Mouse (Mus musculus) CH12.LX (cell line): ENCODE results near the gene Itga6. TPM values are rescaled to one million over a fixed set of nuclear protein-coding genes. Genes with fewer than 3 reads are reported as not detected.

ENCODE experiments used
- DNase-seq: peaks from one replicate; pipeline ENCODE4 v3.0.0-alpha.2; 2013; ENCODE audit errors: extremely low read depth
- H3K27ac ChIP-seq: 2 replicates; pipeline ENCODE4 v1.5.1; 2012; ENCODE audit warnings: low read depth, mild to moderate bottlenecking, control low read depth, moderate library complexity; ENCODE audit not compliant: insufficient read depth
- H3K27me3 ChIP-seq: replicated peaks from 2 replicates; pipeline ENCODE3; 2012; ENCODE audit warnings: inconsistent platforms
- H3K36me3 ChIP-seq, 2 experiments: replicated peaks in 1 of 2; 2 replicates each; pipeline versions ENCODE3 to v1.6.1; 2012; ENCODE audit warnings: inconsistent platforms in 1 of 2, low read length in 1 of 2, mild to moderate bottlenecking in 1 of 2, mixed read lengths in 1 of 2, moderate library complexity in 1 of 2; ENCODE audit not compliant: control insufficient read depth in 1 of 2, insufficient read depth in 1 of 2
- H3K4me1 ChIP-seq, 2 experiments: 2 replicates each; pipeline ENCODE4 v1.6.1; 2012; ENCODE audit warnings: inconsistent platforms in 1 of 2, moderate library complexity in 1 of 2; ENCODE audit not compliant: insufficient read depth in 2 of 2, control insufficient read depth in 1 of 2
- H3K4me2 ChIP-seq: 2 replicates; pipeline ENCODE4 v1.6.1; 2012; ENCODE audit warnings: low read depth, mild to moderate bottlenecking, control low read depth; ENCODE audit not compliant: poor library complexity, insufficient read depth, severe bottlenecking
- H3K4me3 ChIP-seq, 3 experiments: fragments of 150-350 bp in 1 of 3; sonication (generic) in 1 of 3; replicated peaks in 1 of 3; 2 replicates each; pipeline versions ENCODE3 to v1.5.1; 2011 to 2012; ENCODE audit warnings: low read depth in 2 of 3, low read length in 2 of 3, mild to moderate bottlenecking in 2 of 3, moderate library complexity in 2 of 3, control low read depth in 1 of 3, improper control_type of control experiment in 1 of 3, inconsistent platforms in 1 of 3, mixed read lengths in 1 of 3; ENCODE audit not compliant: poor library complexity in 1 of 3
- H3K79me2 ChIP-seq: replicated peaks from 2 replicates; pipeline ENCODE4 v1.6.1; 2012; ENCODE audit warnings: mild to moderate bottlenecking, moderate library complexity; ENCODE audit not compliant: control insufficient read depth, poor library complexity, insufficient read depth, severe bottlenecking; ENCODE audit errors: extremely low read depth
- H3K9ac ChIP-seq: 2 replicates; pipeline ENCODE4 v1.6.1; 2012; ENCODE audit warnings: low read depth, mild to moderate bottlenecking, control low read depth, moderate library complexity; ENCODE audit not compliant: insufficient read depth
- H3K9me3 ChIP-seq: replicated peaks from 2 replicates; pipeline ENCODE3; 2012; ENCODE audit warnings: low read length, inconsistent platforms, mixed read lengths
- BHLHE40 ChIP-seq: IDR thresholded peaks from 2 replicates; pipeline ENCODE4 v1.6.1; 2011; ENCODE audit warnings: mild to moderate bottlenecking, low read depth, low read length, improper control_type of control experiment
- CHD1 ChIP-seq: IDR thresholded peaks from 2 replicates; pipeline ENCODE4 v1.6.1; 2012; ENCODE audit warnings: low read depth, low read length, improper control_type of control experiment, inconsistent platforms
- CTCF ChIP-seq, 2 experiments: IDR thresholded peaks in 1 of 2; conservative IDR thresholded peaks in 1 of 2; 2 replicates each; pipeline ENCODE4 v1.5.1; 2011 to 2012; ENCODE audit warnings: low read depth in 2 of 2, low read length in 2 of 2, improper control_type of control experiment in 1 of 2, inconsistent platforms in 1 of 2, mild to moderate bottlenecking in 1 of 2, moderate library complexity in 1 of 2
- E2F4 ChIP-seq: IDR thresholded peaks from 2 replicates; pipeline ENCODE4 v1.6.1; 2011; ENCODE audit warnings: low read depth, low read length, improper control_type of control experiment; ENCODE audit not compliant: insufficient replicate concordance
- ELF1 ChIP-seq: IDR thresholded peaks from 2 replicates; pipeline ENCODE4 v1.6.1; 2014; ENCODE audit warnings: low read depth, mild to moderate bottlenecking, inconsistent platforms, low read length, improper control_type of control experiment
- ETS1 ChIP-seq: conservative IDR thresholded peaks from 2 replicates; pipeline ENCODE4 v1.6.1; 2012; ENCODE audit warnings: low read depth, mild to moderate bottlenecking, inconsistent platforms, low read length, improper control_type of control experiment, moderate library complexity
- GABPA ChIP-seq: IDR thresholded peaks from 2 replicates; pipeline ENCODE4 v1.6.1; 2012; ENCODE audit warnings: low read depth, low read length, improper control_type of control experiment, inconsistent platforms; ENCODE audit not compliant: insufficient replicate concordance
- IRF4 ChIP-seq: IDR thresholded peaks from 2 replicates; pipeline ENCODE4 v1.6.1; 2014; ENCODE audit warnings: low read depth, mild to moderate bottlenecking, inconsistent platforms, low read length, improper control_type of control experiment
- JUN ChIP-seq: IDR thresholded peaks from 2 replicates; pipeline ENCODE4 v1.6.1; 2011; ENCODE audit warnings: low read depth, mild to moderate bottlenecking, low read length, improper control_type of control experiment, moderate library complexity; ENCODE audit not compliant: insufficient read depth
- JUND ChIP-seq: conservative IDR thresholded peaks from 2 replicates; pipeline ENCODE4 v1.6.1; 2011; ENCODE audit warnings: low read depth, low read length, improper control_type of control experiment
- KAT2A ChIP-seq: IDR thresholded peaks from 2 replicates; pipeline ENCODE4 v1.6.1; 2012; ENCODE audit warnings: low read length, improper control_type of control experiment, inconsistent platforms; ENCODE audit not compliant: insufficient replicate concordance
- MAX ChIP-seq: IDR thresholded peaks from 2 replicates; pipeline ENCODE4 v1.6.1; 2011; ENCODE audit warnings: low read length, improper control_type of control experiment
- MAZ ChIP-seq: IDR thresholded peaks from 2 replicates; pipeline ENCODE4 v1.6.1; 2012; ENCODE audit warnings: low read depth, mild to moderate bottlenecking, inconsistent platforms, low read length, improper control_type of control experiment, moderate library complexity
- MEF2A ChIP-seq: IDR thresholded peaks from 2 replicates; pipeline ENCODE4 v1.6.1; 2014; ENCODE audit warnings: low read depth, mild to moderate bottlenecking, inconsistent platforms, low read length, improper control_type of control experiment, borderline replicate concordance
- MXI1 ChIP-seq: IDR thresholded peaks from 2 replicates; pipeline ENCODE4 v1.6.1; 2011; ENCODE audit warnings: mild to moderate bottlenecking, low read depth, low read length, improper control_type of control experiment
- NRF1 ChIP-seq: IDR thresholded peaks from 2 replicates; pipeline ENCODE4 v1.6.1; 2014; ENCODE audit warnings: low read depth, mild to moderate bottlenecking, inconsistent platforms, low read length, improper control_type of control experiment, moderate library complexity
- PAX5 ChIP-seq: IDR thresholded peaks from 2 replicates; pipeline ENCODE4 v1.6.1; 2012; ENCODE audit warnings: low read length, inconsistent platforms, mixed read lengths
- POLR2A ChIP-seq: IDR thresholded peaks from 2 replicates; pipeline ENCODE4 v1.6.1; 2011; ENCODE audit warnings: low read depth, mild to moderate bottlenecking, improper control_type of control experiment, low read length
- RAD21 ChIP-seq: IDR thresholded peaks from 2 replicates; pipeline ENCODE4 v1.6.1; 2011; ENCODE audit warnings: low read depth, mild to moderate bottlenecking, low read length, improper control_type of control experiment, moderate library complexity
- RCOR1 ChIP-seq: conservative IDR thresholded peaks from 2 replicates; pipeline ENCODE4 v1.6.1; 2012; ENCODE audit warnings: low read depth, mild to moderate bottlenecking, inconsistent platforms, low read length, improper control_type of control experiment
- SIN3A ChIP-seq: IDR thresholded peaks from 2 replicates; pipeline ENCODE4 v1.6.1; 2012; ENCODE audit warnings: low read length, improper control_type of control experiment, inconsistent platforms
- SMC3 ChIP-seq: IDR thresholded peaks from 2 replicates; pipeline ENCODE4 v1.6.1; 2011; ENCODE audit warnings: low read depth, low read length, improper control_type of control experiment
- TCF12 ChIP-seq: IDR thresholded peaks from 2 replicates; pipeline ENCODE4 v1.6.1; 2014; ENCODE audit warnings: low read depth, mild to moderate bottlenecking, inconsistent platforms, low read length, improper control_type of control experiment
- UBTF ChIP-seq: IDR thresholded peaks from 2 replicates; pipeline ENCODE4 v1.6.1; 2012; ENCODE audit warnings: low read depth, mild to moderate bottlenecking, inconsistent platforms, low read length, improper control_type of control experiment, moderate library complexity
- USF2 ChIP-seq: conservative IDR thresholded peaks from 2 replicates; pipeline ENCODE4 v1.6.1; 2011; ENCODE audit warnings: low read depth, low read length, improper control_type of control experiment
- ZC3H11A ChIP-seq: IDR thresholded peaks from 2 replicates; pipeline ENCODE4 v1.6.1; 2012; ENCODE audit warnings: low read depth, mild to moderate bottlenecking, inconsistent platforms, low read length, improper control_type of control experiment
- ZMIZ1 ChIP-seq: IDR thresholded peaks from 2 replicates; pipeline ENCODE4 v1.6.1; 2012; ENCODE audit warnings: low read depth, mild to moderate bottlenecking, inconsistent platforms, low read length, improper control_type of control experiment
- ZNF384 ChIP-seq: IDR thresholded peaks from 2 replicates; pipeline ENCODE4 v1.6.1; 2012; ENCODE audit warnings: low read depth, low read length, improper control_type of control experiment, inconsistent platforms
- dilution Hi-C: fragments of 300-500 bp; cut with MboI; formaldehyde crosslinking; loops from 2 replicates; pipeline ENCODE4 v1.14.3; 2020; ENCODE audit warnings: low sequenced_read_pairs; ENCODE audit not compliant: extremely low pct_unique_long_range_greater_than_20kb, extremely low pct_ligation_motif_present
- in situ Hi-C: fragments of 300-500 bp; cut with MboI; formaldehyde crosslinking; loops from 3 replicates; pipeline ENCODE4 v1.14.3; 2019; ENCODE audit warnings: low sequenced_read_pairs, low pct_ligation_motif_present, low pct_unique_long_range_greater_than_20kb, mixed read lengths
- polyA plus RNA-seq: library from polyadenylated mRNA; unstranded; fragments of >175 nt; gene quantifications from 2 replicates; pipeline ENCODE4 v1.2.1, GENCODE M21; 2012; ENCODE audit warnings: low read depth; ENCODE audit not compliant: insufficient read length
- total RNA-seq, 2 experiments: library from RNA; depleted of rRNA; stranded (reverse); fragments of 300-350 nt in 1 of 2; fragments of >200 nt in 1 of 2; gene quantifications; 2 replicates each; pipeline ENCODE4 v1.2.3; 2012 to 2014

Itga6 gene
- total and polyA plus RNA-seq, 3 experiments, result 6.1 to 13.9 (median 10.9) TPM

DNA sequence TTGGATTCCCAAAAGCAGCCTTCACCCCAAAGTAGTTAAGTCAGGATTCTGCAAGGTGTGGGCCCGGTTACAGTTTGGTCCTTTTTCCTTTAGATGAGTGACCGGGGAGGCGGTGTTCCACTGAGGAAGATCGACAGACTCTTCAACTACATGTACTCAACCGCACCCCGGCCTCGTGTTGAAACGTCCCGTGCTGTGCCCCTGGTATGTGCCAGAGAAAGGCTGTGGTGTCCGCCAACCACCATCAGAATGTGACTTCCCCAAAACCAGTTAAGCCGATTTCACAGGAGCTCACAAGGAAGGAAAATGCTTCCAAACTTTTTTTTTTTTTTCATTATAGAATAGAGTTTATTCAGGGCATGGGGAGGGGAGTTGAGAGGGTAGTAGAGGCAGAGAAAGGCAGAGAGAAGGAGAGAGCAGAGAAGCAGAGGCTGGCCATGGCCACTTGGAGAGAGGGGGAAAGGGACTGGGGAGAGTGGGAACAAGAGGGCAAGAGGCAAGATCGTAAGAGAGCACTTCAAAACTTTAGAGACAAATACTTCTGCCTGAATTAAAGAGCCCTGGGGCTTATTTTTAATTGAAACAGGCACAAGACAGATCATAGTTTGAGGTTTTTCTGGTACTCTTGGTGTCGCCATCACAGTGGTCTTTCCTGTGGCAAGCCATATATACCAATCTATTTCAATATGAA lies 150.3 kb downstream of the Itga6 start:
- H3K4me2 ChIP-seq, result no peak overlapping the region
- dilution Hi-C loops (no loop called here), in situ Hi-C loops (no loop called here)
- H3K9me3 ChIP-seq, result no peaks in the 10 kb centered on the region
- TF ChIP-seq USF2 (no peak), JUND (no peak), MEF2A (no peak), ZNF384 (no peak), MXI1 (no peak), TCF12 (no peak), RCOR1 (no peak), POLR2A (no peak), ZC3H11A (no peak), IRF4 (no peak), BHLHE40 (no peak), CTCF (conservative IDR thresholded peaks at IDR 0.05 in 1 of 2, IDR thresholded peaks at IDR 0.05 in 1 of 2; ENCODE audit: low read depth in 2 of 2, low read length in 2 of 2) (no peak), E2F4 (no peak), SIN3A (no peak), ELF1 (no peak), KAT2A (no peak), ZMIZ1 (no peak), SMC3 (no peak), GABPA (no peak)
- no peak overlapping the region for H3K9ac ChIP-seq
- no peaks in the 10 kb centered on the region for H3K27me3 ChIP-seq
- no peak overlapping the region for H3K27ac ChIP-seq
- H3K79me2 ChIP-seq, result no peaks in the 10 kb centered on the region
- H3K4me1 ChIP-seq, result no peaks in the 10 kb centered on the region
- DNase-seq, result no peak
- H3K36me3 ChIP-seq, result peaks cover 4 to 53% of the 10 kb centered on the region in 2 experiments
- H3K4me3 ChIP-seq, result no peak overlapping the region

DNA sequence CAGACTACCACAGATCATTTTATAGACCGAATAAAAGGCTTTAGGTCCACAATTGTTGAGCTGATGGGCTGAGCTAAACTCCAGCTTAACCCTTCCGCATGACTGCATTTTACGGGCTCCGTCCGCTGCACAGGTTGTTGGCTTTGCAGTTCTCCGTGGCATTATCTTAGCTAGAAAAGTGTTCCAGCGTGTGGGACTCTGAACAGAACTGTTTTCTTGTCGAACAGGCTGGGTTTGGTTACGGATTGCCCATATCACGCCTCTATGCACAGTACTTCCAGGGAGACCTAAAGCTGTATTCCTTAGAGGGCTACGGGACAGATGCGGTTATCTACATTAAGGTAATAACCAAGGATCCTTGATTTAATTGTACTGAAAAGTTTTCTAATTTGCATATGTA lies 152.0 kb downstream of the Itga6 start:
- no peak for DNase-seq
- H3K4me3 ChIP-seq, result no peak overlapping the region
- H3K4me1 ChIP-seq, result no peaks in the 10 kb centered on the region
- H3K27me3 ChIP-seq, result no peaks in the 10 kb centered on the region
- H3K27ac ChIP-seq, result no peak overlapping the region
- dilution Hi-C loops, result no loop called here
- H3K79me2 ChIP-seq, result no peaks in the 10 kb centered on the region
- H3K9me3 ChIP-seq, result no peaks in the 10 kb centered on the region
- no peak overlapping the region for H3K4me2 ChIP-seq
- peaks cover 4 to 52% of the 10 kb centered on the region in 2 experiments for H3K36me3 ChIP-seq
- in situ Hi-C loops, result no loop called here
- TF ChIP-seq BHLHE40, result no peak
- no peak for TF ChIP-seq RAD21
- TF ChIP-seq PAX5, result no peak
- no peak for TF ChIP-seq ZNF384
- no peak for TF ChIP-seq SMC3
- TF ChIP-seq ETS1, result no peak
- no peak for TF ChIP-seq MAX
- TF ChIP-seq MEF2A, result no peak
- no peak for TF ChIP-seq CTCF (conservative IDR thresholded peaks at IDR 0.05 in 1 of 2, IDR thresholded peaks at IDR 0.05 in 1 of 2; ENCODE audit: low read depth in 2 of 2, low read length in 2 of 2)
- TF ChIP-seq IRF4, result no peak
- TF ChIP-seq CHD1, result no peak
- TF ChIP-seq MXI1, result no peak
- TF ChIP-seq NRF1, result no peak
- no peak for TF ChIP-seq JUN
- TF ChIP-seq UBTF, result no peak
- TF ChIP-seq USF2, result no peak
- no peak for TF ChIP-seq MAZ
- no peak overlapping the region for H3K9ac ChIP-seq
